Mouse (Mus musculus) cerebellum, adult 9-10 months (tissue): ENCODE measurements around the gene Slc22a17.

Experiments used
- DNase-seq: peaks from one replicate; pipeline ENCODE4 v3.0.0; 2022

Gene Slc22a17

GRCm38 (mm10) chr14:54856703-54857102, 56.2 kb downstream of the Slc22a17 start:
- no peak for DNase-seq
